Mouse (Mus musculus) gastrocnemius, adult 18-20 months (tissue): ENCODE data around the gene Bsnd. TPM values are rescaled to one million over a fixed set of nuclear protein-coding genes. Genes with fewer than 3 reads are reported as not detected.
A peak's percentile ranks its signal among the peaks of the same experiment; 100 is the strongest.

ENCODE experiments used
- DNase-seq: peaks from one replicate; pipeline ENCODE4 v3.0.0; 2021; ENCODE audit warnings: low spot score
- total RNA-seq, 2 experiments: library from RNA; stranded (reverse); gene quantifications; 2 replicates each; pipeline ENCODE4 v1.2.3; 2021

Gene Bsnd
- total RNA-seq, 2 experiments from 2014 or later: not detected

GRCm38 (mm10) chr4:106483215-106483727 lies 8.8 kb downstream of the Bsnd start:
- DNase-seq: no peak

- DNase-seq: no peak
Measured at GRCm38 (mm10) chr4:106480545-106480944, 11.5 kb downstream of the Bsnd start.

GRCm38 (mm10) chr4:106474241-106474640 lies 17.8 kb downstream of the Bsnd start:
- DNase-seq: peak; percentile 36

GRCm38 (mm10) chr4:106472335-106472734 lies 19.7 kb downstream of the Bsnd start:
- peak; percentile 65 for DNase-seq

- peak; percentile 54 for DNase-seq
Measured at GRCm38 (mm10) chr4:106470921-106471320, 21.2 kb downstream of the Bsnd start.

GRCm38 (mm10) chr4:106467420-106468110 lies 24.5 kb downstream of the Bsnd start:
- no peak for DNase-seq

GRCm38 (mm10) chr4:106463174-106463801 lies 28.8 kb downstream of the Bsnd start:
- no peak for DNase-seq

- DNase-seq: no peak
Measured at GRCm38 (mm10) chr4:106462524-106462923, 29.6 kb downstream of the Bsnd start.

- DNase-seq: no peak
Measured at GRCm38 (mm10) chr4:106462016-106462415, 30.1 kb downstream of the Bsnd start.

GRCm38 (mm10) chr4:106454541-106454940 lies 37.5 kb downstream of the Bsnd start:
- DNase-seq: no peak

GRCm38 (mm10) chr4:106453516-106453915 lies 38.6 kb downstream of the Bsnd start:
- DNase-seq: peak; percentile 42

- DNase-seq: no peak
Measured at GRCm38 (mm10) chr4:106453108-106453507, 39.0 kb downstream of the Bsnd start.

GRCm38 (mm10) chr4:106452401-106452800 lies 39.7 kb downstream of the Bsnd start:
- no peak for DNase-seq

GRCm38 (mm10) chr4:106449306-106449705 lies 42.8 kb downstream of the Bsnd start:
- DNase-seq: no peak

GRCm38 (mm10) chr4:106443182-106443581 lies 48.9 kb downstream of the Bsnd start:
- no peak for DNase-seq

- DNase-seq: no peak
Measured at GRCm38 (mm10) chr4:106438763-106439162, 53.3 kb downstream of the Bsnd start.

GRCm38 (mm10) chr4:106437207-106437606 lies 54.9 kb downstream of the Bsnd start:
- no peak for DNase-seq

GRCm38 (mm10) chr4:106436475-106436874 lies 55.6 kb downstream of the Bsnd start:
- no peak for DNase-seq

GRCm38 (mm10) chr4:106435426-106435825 lies 56.7 kb downstream of the Bsnd start:
- DNase-seq: no peak
